Mouse (Mus musculus): ENCODE results near the gene Tgfbr3l.
"Not testable (repeated sequence)": the region's sequence is repeated elsewhere in the genome, so short reads cannot be mapped to it uniquely, and the experiment has no call there.

The Tgfbr3l gene

DNA sequence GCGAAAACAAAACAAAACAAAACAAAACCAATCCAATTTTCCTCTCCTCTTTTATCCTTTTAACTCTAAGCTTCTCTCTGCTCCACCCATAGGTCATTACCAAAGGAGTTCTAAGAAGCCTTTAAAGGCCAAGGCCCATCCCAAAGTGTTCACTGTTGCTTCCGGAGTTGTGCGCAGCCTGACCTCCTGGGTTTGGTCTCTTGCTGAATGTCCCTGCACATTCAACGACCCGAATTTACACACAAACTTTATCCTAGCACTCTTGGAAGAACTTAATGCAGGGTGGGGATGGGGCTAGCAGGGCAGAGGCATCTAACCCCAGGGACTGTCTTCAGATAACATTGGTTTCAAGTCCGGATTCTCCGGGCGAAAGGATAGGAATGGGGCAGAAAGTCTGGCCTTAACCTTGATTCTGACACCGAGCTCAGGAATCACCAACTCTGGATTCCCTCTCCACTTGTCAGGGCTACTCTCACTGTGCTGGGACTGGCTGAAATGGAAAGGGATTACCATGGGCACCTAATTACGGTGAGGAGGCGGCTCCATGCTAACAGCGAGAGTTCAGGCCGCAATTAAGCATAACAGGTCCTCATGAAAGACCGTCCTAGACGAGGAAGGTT is 10.1 kb upstream of the Tgfbr3l start:
- DNase-seq (ENCODE audit: low spot score), result peak; percentile 67

GRCm38 (mm10) chr8:4238434-4239192 is 9.4 kb upstream of the Tgfbr3l start, which contains the start of the genes Map2k7 and Gm49320:
Map2k7 (plus strand) TSS chr8:4238740.
Gm49320 (plus strand) TSS chr8:4238865.
- DNase-seq (ENCODE audit: low spot score), result peak; percentile 100

- DNase-seq (ENCODE audit: low spot score), result no peak
Measured at GRCm38 (mm10) chr8:4239193-4239890, 8.7 kb upstream of the Tgfbr3l start.

GRCm38 (mm10) chr8:4245061-4245460 is 3.0 kb upstream of the Tgfbr3l start:
- no peak for DNase-seq (ENCODE audit: low spot score)

DNA sequence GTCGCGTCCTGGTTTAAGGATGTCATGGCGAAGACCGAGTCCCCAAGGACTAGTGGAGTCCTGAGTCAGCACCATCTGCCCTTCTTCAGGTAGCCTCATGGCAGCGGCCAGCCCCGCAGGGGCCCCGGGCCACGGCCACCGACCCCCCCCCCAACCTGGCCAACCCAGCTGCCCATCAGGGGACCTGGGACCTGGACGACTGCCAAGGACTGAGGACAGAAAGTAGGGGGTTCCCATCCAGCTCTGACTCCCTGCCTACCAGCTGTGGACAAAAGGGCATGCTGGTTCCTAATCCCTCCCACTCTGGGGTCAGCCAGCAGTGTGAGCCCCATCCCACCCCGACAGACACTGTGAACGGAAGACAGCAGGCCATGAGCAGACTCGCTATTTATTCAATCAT is 2.3 kb upstream of the Tgfbr3l start:
- DNase-seq (ENCODE audit: low spot score), result no peak

DNA sequence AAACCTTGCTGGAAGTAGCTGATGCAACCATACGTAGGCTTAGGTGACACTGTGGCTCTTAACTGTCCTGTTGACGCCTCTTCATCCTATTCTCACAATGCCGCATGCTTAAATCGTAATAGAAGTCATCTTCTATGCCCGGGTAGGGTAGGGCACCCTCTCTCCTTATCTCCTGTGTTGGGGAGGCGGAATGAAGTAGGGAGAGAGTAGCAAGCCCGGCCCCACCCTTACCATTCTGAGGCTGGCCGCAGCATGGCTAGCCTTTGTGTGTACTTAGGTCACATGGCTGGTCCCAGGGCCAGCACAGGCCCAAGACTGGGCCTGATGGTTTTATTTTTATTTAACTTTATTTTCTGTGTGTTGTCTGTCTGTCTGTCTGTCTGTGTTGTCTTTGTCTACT is 773 bp upstream of the Tgfbr3l start:
- no peak for DNase-seq (ENCODE audit: low spot score)

DNA sequence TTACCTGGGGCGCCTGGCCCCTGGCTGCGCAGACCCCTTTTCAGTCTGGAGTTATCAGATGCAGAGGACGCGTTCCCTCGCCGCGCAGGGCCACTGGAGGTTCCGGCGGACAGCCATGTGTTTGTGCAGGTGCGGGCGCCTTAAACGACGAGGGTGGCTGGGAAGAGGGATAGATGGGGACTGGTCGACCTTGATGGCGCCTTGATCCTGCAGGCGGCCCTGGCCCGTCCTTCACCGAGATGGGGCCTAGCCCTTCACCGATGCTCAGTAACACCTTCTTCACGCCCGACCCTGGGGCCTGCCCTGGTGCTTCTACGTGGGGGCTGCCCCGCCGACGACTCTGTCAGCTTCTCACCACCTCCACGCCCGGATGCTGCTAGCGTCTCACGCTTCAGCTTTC is 1.2 kb downstream of the Tgfbr3l start:
- no peak for DNase-seq (ENCODE audit: low spot score)

DNA sequence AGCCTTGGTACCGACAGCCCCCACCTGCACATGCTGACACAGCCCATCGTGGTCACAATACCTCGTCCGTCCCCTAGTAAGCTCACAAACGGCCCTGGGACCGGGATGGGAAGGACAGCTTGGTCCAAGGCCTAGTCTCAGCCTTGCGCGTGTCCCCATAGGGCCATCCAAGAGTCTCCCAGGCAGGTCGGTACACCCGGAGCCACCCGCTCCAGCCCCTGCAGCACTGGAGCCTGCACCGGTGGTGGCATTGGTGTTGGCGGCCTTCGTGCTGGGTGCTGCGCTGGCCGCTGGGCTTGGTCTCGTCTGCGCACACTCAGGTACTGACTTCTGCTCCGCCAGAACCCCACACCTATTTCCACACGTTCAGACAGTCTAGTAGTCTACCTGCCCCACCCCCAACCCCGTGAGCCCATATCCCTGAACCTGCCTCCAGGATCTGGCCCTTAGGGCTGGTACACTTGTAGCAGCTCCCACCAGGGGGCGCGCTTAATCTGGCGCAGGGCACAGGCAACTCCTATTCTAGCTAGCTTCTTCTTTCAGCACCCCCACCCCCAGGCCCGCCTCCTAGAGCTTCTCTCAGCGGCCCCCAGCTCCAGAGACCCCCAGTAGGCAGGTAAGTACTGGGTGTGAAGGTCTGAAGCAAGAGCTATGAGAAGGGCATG is 2.4 kb downstream of the Tgfbr3l start:
- DNase-seq (ENCODE audit: low spot score), result peak; percentile 90

DNA sequence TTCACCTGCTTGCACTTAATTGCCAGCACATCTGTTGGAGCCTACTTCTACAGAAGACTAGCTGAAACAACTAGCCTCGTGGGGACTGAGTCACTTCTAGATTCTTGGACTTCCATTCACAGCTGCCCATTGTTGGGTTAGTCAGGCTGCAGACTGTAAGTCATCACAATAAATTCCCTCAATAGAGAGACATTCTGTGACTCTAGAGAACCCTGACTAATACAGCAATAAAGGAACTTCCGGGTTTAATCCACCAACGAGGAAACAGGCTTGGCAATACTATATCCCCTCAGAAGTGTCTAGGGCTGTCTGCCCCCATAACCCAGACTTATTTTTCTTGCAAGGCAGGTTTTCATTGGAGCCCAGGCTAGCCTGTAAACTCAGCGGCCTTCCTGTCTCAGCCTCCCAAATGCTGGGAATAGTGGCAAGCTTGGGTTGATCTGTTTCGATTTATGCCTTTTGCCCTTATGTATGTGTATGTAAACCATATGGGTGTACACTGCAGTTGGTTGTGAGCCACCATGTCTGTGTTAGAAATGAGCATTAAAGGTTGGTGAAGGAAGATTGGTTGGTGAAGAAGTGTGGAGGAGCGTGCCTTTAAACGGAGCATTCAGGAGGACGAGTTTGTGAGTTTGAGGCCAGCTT is 4.2 kb downstream of the Tgfbr3l start:
- no peak for DNase-seq (ENCODE audit: low spot score)

DNA sequence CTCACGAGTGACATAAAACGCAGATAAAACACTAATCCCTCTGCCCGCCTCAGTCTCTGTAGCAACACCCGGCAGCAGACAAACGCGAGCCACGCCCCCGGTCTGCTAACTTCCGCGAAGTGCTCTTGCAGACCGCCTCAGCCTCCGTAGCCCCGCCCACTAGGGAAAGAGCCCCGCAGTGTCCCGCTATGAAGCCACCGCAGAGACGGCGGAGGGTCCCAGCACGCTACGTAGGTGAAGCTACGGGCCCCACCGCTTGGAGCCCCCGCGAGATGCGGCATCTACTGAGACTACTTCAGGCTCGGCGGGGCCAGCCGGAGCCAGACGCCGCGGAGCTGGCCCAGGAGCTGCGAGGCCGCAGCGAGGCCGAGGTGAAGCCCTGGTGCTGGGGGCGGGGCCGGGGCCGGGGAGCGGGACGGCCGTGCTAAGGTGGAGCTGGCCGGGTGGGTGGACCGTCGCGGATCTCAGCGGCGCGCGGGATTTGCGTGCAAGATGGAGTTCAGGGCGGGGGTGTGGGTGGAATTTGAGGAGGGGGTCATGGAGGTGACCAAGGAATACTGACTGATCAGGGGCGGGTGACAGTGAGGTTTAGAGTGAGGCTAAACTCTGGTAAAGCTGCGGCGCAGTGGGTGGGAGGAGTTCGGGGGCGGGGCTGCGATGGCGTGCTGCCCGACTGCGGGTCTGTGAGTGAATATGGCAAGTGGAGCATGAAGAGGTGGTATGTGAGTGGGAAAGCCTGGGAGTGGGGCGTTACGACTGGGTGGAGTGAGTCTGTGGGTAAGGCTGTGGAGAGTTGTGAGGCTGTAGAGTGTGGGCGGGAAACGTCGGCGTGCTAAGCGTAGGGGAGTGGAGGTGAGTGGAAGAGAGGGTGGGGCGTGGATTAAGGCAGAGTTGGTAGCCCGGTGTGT is 5.2 kb downstream of the Tgfbr3l start, which contains the start of gene Snapc2:
Gene Snapc2 (plus strand): TSS at position 147 of the 908 bp plus-strand sequence.
- peak; percentile 99 for DNase-seq (ENCODE audit: low spot score)

DNA sequence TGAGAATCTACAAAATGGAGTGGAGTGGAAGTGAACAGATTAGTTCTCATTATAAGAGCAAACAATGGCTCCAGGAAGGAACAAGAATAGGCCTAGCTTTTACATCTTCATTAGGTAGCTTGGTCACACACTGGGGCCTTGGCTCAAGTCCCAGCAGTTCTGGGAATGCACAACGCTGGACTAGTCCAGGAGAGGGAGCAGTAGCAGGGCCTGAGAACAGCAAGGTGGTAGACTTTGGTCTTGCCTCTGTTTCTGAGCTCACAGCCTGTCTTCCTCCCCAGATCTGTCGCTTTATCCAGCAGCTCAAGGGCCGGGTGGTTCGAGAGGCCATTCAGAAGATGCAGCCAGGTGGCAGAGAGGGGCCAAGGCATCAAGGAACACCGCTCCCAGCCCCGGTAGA is 6.0 kb downstream of the Tgfbr3l start:
- peak; percentile 93 for DNase-seq (ENCODE audit: low spot score)

GRCm38 (mm10) chr8:4255471-4255870 is 7.5 kb downstream of the Tgfbr3l start:
- DNase-seq (ENCODE audit: low spot score), result not testable (repeated sequence)

GRCm38 (mm10) chr8:4256911-4257310 is 8.9 kb downstream of the Tgfbr3l start:
- no peak for DNase-seq (ENCODE audit: low spot score)

DNA sequence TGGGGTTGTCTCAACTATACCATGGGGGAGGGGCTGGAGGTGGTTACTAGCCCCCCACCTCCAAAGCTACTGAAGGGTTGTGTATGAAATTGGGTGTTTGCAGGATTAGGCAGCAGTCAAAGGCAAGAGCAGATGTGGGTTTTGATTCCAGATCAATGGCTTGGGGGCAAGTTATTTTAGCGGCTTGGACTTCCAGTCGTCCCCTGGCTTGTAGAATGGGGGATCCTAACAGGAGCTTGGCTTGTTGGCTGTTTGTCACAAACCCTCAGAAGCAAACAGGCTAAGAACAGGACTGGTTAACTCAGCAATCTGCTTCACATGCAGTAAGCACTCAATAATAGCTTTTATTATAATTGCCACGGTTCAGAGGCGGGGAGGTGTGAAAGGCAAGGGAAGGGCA is 9.3 kb downstream of the Tgfbr3l start:
- no peak for DNase-seq (ENCODE audit: low spot score)

- peak; percentile 91 for DNase-seq (ENCODE audit: low spot score)
Measured at GRCm38 (mm10) chr8:4258233-4258632, 10.2 kb downstream of the Tgfbr3l start.

DNA sequence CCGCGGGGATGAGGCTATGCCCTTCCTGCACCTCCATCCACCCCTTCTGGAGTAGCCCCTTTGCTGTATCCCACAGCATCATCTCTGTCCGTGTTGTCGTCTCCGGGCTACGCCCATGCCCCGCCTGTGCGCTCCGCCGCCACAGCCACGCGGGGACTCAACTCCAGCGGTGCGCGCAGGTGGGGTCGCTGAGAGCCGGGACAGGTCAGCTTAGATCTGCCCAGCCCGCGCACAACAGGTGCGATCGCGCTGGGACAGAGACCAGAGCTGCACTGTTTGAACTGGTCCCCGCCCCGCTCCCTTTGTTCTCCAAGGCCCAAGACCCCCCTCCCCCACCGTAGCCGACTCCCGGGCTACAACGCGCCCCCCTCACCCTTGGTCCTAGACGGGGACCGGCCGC is 10.7 kb downstream of the Tgfbr3l start:
- DNase-seq (ENCODE audit: low spot score), result peak; percentile 77

GRCm38 (mm10) chr8:4259125-4259804 is 11.3 kb downstream of the Tgfbr3l start, which contains the start of gene Ctxn1:
Ctxn1 (minus strand) TSS chr8:4259274.
- peak; percentile 99 for DNase-seq (ENCODE audit: low spot score)

DNA sequence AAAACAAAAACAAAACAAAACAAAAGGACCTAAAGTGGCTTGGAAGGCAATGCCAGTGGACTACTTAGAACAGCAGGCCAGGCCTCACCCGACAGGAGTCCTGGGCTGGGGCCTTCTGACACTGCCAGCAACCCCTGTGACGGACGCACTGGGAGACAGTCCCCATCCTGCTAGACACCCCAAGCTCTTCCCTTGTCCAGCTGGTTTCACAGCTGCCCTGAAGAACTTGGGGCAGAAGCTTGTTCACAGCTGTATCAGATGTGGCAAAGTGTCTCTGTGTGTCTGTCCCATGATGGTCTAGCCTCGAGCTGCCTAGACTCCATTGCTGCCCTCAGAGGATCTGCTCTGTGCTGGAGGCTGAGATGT is 11.8 kb downstream of the Tgfbr3l start:
- DNase-seq (ENCODE audit: low spot score), result no peak

DNA sequence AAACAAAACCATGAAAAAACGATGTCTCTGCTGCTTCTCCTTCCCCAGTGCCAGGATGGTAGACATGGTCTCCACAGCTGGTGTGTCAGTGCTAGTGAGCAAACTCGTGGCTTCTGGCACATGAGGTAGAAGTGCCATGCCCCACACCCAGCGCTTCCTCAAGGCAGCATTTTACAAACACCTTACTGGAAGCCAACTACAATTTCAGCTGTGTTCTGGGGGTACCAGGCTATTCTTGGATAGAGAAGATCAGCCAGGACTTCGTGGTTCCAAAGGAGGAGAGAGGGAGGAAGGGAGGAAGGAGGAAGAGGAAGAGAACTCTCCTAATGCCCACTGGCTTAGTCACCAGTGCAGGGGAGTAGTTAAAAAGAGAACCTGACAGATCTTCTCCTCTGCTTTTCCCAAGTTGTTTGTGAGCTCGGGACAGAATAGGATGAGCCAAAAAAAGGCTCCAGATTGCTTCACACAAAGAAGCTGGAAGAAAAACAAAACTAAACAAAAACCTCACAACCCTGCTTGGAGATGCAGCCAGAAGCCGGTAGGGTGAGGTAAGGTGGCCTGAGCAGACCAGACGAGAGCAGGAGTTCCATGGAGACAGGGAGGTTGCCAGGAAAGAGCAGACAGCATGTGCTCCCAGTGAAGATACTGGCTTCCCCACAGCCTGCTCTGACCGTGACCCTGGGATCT is 15.2 kb downstream of the Tgfbr3l start:
- DNase-seq (ENCODE audit: low spot score), result peak; percentile 51

Data from MN1 (cell line).